Mouse (Mus musculus) intestine, embryonic 15.5 days (tissue): ENCODE measurements around the gene Coq10b. TPM values are rescaled to one million over a fixed set of nuclear protein-coding genes. Genes with fewer than 3 reads are reported as not detected.
"Not testable (repeated sequence)": the region's sequence is repeated elsewhere in the genome, so short reads cannot be mapped to it uniquely, and the experiment has no call there.

ENCODE experiments used
- ATAC-seq: fragments of 200-750 bp; cut with Nextera tagmentation; 2 replicates; pipeline ENCODE4 v1.8.0; 2017; ENCODE audit warnings: moderate TSS enrichment, moderate library complexity
- H3K27ac ChIP-seq: fragments of 300-500 bp; sonication (generic); 2 replicates; pipeline ENCODE4 v1.5.1; 2015; ENCODE audit warnings: mild to moderate bottlenecking, inconsistent platforms
- H3K27me3 ChIP-seq: fragments of 300-500 bp; sonication (generic); replicated peaks from 2 replicates; pipeline ENCODE4 v1.6.1; 2015; ENCODE audit warnings: inconsistent platforms
- H3K36me3 ChIP-seq: fragments of 300-500 bp; sonication (generic); 2 replicates; pipeline ENCODE4 v1.6.1; 2015; ENCODE audit warnings: inconsistent platforms
- H3K4me1 ChIP-seq: fragments of 300-500 bp; sonication (generic); replicated peaks from 2 replicates; pipeline ENCODE4 v1.6.1; 2015; ENCODE audit warnings: inconsistent platforms
- H3K4me2 ChIP-seq: fragments of 300-500 bp; sonication (generic); replicated peaks from 2 replicates; pipeline ENCODE4 v1.6.1; 2015; ENCODE audit warnings: mild to moderate bottlenecking, inconsistent platforms
- H3K4me3 ChIP-seq: fragments of 300-500 bp; sonication (generic); replicated peaks from 2 replicates; pipeline ENCODE4 v1.5.1; 2015; ENCODE audit warnings: inconsistent platforms
- H3K9ac ChIP-seq: fragments of 300-500 bp; sonication (generic); 2 replicates; pipeline ENCODE4 v1.6.1; 2015; ENCODE audit warnings: inconsistent platforms
- H3K9me3 ChIP-seq: fragments of 300-500 bp; sonication (generic); 2 replicates; pipeline ENCODE4 v1.6.1; 2016; ENCODE audit warnings: inconsistent platforms
- WGBS: fragments of 180-500 bp; shearing (Covaris S2); methylation state at CpG from one replicate; pipeline ENCODE4 v1.1.7; 2015; 5-methylcytosine and 5-hydroxymethylcytosine counted together
- polyA plus RNA-seq: library from polyadenylated mRNA; unstranded; fragments of >200 nt; fragmentation: Nextera tagmentation; extraction: Ambion mirVana; gene quantifications from 2 replicates; pipeline ENCODE4 v1.2.1, GENCODE M21; 2015

The Coq10b gene
- polyA plus RNA-seq, 1 experiment from 2014 or later = 17.8 TPM

DNA sequence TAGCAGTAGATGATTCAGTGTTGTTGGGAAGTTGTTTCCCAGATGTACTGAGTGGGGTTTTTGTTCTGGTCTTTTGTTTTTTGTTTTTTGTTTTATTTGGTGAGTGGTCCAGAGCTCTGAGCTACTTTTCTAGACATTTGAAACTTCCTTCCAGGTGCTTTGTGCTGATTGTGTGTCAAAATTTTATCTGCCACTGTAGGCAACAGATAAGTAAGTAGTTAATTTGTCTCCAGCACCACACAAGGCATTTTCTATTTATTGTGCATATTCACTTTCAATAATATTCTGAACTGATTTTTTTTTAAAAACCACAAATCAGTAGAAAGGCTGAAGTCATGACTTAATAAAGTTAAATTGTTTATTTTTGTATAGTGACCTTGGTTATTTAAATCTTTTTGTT, 19.8 kb downstream of the Coq10b start:
- H3K9ac ChIP-seq, H3K4me1 ChIP-seq: not testable (repeated sequence)

GRCm38 (mm10) chr1:55074757-55075156, 22.2 kb downstream of the Coq10b start:
- Histone ChIP-seq H3K9ac (no peak overlapping the region), H3K27me3 (no peaks in the 10 kb centered on the region), H3K9me3 (no peaks in the 10 kb centered on the region), H3K36me3 (peaks cover 9% of the 10 kb centered on the region; the same call in 1 of the 2 replicates), H3K4me2 (no peak overlapping the region), H3K27ac (no peak overlapping the region), H3K4me1 (no peaks in the 10 kb centered on the region), H3K4me3 (no peak overlapping the region)
- ATAC-seq = peak; percentile 32; the same call in 1 of the 2 replicates
- WGBS = 40% methylated on average over 2 of the region's 2 CpGs

More for the DNA sequence above, 19.8 kb downstream of the Coq10b start:
- H3K4me3 ChIP-seq, H3K27me3 ChIP-seq, H3K27ac ChIP-seq, H3K36me3 ChIP-seq, H3K9me3 ChIP-seq, ATAC-seq, H3K4me2 ChIP-seq: not testable (repeated sequence)

DNA sequence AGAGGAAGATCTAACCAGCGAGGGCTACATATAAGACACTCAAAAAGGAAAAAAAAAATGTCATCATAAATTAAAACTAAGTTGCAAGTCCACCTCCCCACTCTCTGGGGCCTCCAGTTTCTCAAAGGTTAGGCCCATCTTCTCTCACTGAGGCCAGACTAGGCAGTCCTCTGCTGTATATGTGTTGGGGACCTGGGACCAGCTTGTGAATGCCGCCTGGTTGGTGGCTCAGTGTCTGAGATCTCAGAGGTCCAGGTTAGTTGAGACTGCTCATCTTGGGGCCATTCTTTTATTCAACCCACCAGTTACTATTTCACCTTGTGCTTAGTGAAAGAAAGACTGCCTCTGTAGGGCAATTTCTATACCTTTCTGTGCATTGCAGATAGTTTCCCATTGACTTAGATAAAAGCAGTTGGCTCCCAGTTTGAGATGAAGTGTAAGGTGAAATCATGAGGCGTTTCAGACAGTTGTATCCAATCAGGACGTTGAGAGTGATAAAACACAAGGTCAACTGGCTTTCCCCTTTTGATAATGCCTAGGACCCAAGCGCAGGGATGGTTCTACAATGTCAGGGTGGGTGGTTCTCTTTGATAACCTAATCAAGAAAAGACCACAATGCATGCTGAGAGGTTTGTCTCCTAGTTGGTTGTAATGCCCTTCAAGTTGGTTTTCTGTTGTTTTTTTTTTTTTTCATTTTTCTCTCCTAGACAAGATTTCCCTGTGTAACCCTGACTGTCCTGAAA, 23.3 kb downstream of the Coq10b start:
- Histone ChIP-seq H3K27me3 (no peaks in the 10 kb centered on the region), H3K9ac (no peak overlapping the region), H3K4me3 (no peak overlapping the region), H3K27ac (no peak overlapping the region), H3K36me3 (peaks cover 12% of the 10 kb centered on the region; the same call in 1 of the 2 replicates), H3K9me3 (no peaks in the 10 kb centered on the region), H3K4me1 (no peaks in the 10 kb centered on the region), H3K4me2 (no peak overlapping the region)
- WGBS = 66% methylated on average over 5 of the region's 5 CpGs
- ATAC-seq = peak; percentile 34; the same call in 1 of the 2 replicates

DNA sequence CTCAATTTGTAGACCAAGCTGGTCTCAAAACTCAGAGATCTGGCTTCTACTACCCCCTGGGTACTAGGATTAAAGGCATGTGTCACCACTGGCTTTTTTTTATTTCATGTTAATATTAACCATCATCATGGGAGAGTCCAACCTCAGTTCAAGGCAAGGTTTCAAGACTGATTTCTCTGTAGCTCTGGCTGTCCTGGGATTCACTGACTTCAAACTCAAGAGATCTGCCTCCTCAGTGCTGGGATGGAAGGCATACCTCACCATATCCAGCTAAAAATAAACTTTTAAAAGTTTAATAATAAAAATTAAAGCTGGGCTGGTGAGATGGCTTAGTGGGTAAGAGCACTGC, 23.8 kb downstream of the Coq10b start:
- peaks cover 14% of the 10 kb centered on the region; the same call in 1 of the 2 replicates for H3K36me3 ChIP-seq
- H3K27ac ChIP-seq = no peak overlapping the region
- no peaks in the 10 kb centered on the region for H3K27me3 ChIP-seq
- H3K4me2 ChIP-seq = no peak overlapping the region
- no peak overlapping the region for H3K9ac ChIP-seq
- H3K4me3 ChIP-seq = no peak overlapping the region
- no peaks in the 10 kb centered on the region for H3K9me3 ChIP-seq
- no peaks in the 10 kb centered on the region for H3K4me1 ChIP-seq
- ATAC-seq = no peak; the same call in 1 of the 2 replicates

DNA sequence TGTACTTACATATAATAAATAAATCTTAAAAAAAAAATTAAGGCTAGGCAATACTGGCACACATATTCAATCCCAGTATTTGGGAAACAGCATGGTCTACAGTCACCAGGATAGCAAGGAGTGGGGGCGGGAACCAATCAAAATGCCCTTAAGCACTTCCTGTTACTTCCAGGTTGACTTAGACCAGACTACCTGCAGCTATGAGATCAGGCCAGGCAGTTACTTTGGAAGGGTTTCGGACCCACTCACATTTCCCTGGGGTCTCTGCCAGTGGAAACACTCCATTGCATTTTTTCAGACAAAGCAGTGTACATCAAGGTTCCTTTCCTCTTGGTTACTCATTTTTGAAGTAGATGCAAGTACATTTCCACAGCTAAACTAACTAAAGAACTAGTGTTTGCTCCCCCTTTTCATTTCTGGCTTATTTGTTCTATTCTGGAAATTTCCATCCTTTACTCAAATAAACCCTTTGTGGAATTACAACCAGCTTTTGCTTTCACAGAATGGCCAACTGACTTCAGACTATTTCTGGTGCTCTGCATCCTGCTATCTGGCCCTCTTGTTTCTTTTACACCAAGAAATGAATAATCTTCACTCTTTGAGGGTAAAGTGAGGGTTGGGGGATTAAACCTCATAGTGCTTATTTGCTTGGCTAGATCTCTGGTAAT, 24.4 kb downstream of the Coq10b start:
- no peaks in the 10 kb centered on the region for H3K9me3 ChIP-seq
- H3K27ac ChIP-seq = no peak overlapping the region
- H3K27me3 ChIP-seq = no peaks in the 10 kb centered on the region
- H3K9ac ChIP-seq = no peak overlapping the region
- WGBS = 91% methylated on average over 2 of the region's 2 CpGs
- H3K36me3 ChIP-seq = peaks cover 15% of the 10 kb centered on the region; the same call in 1 of the 2 replicates
- H3K4me2 ChIP-seq = no peak overlapping the region
- no peak overlapping the region for H3K4me3 ChIP-seq
- no peaks in the 10 kb centered on the region for H3K4me1 ChIP-seq
- ATAC-seq = peak; percentile 64

- H3K4me1 ChIP-seq = no peaks in the 10 kb centered on the region
- peaks cover 35% of the 10 kb centered on the region for H3K36me3 ChIP-seq
Observed at GRCm38 (mm10) chr1:55079677-55080076, 27.1 kb downstream of the Coq10b start.

GRCm38 (mm10) chr1:55082106-55082505, 29.5 kb downstream of the Coq10b start:
- H3K4me1 ChIP-seq = no peaks in the 10 kb centered on the region
- H3K27ac ChIP-seq = no peak overlapping the region
- WGBS = 64% methylated on average over 1 of the region's 1 CpGs
- no peak for ATAC-seq
- H3K9ac ChIP-seq = no peak overlapping the region
- no peaks in the 10 kb centered on the region for H3K9me3 ChIP-seq
- H3K36me3 ChIP-seq = peaks cover 35% of the 10 kb centered on the region
- no peak overlapping the region for H3K4me3 ChIP-seq
- H3K4me2 ChIP-seq = no peak overlapping the region
- no peaks in the 10 kb centered on the region for H3K27me3 ChIP-seq

More at GRCm38 (mm10) chr1:55079677-55080076, 27.1 kb downstream of the Coq10b start:
- Histone ChIP-seq H3K4me3 (no peak overlapping the region), H3K27me3 (no peaks in the 10 kb centered on the region), H3K9ac (no peak overlapping the region), H3K27ac (no peak overlapping the region), H3K4me2 (no peak overlapping the region), H3K9me3 (no peaks in the 10 kb centered on the region)
- ATAC-seq = no peak
- WGBS = 96% methylated on average over 4 of the region's 4 CpGs

DNA sequence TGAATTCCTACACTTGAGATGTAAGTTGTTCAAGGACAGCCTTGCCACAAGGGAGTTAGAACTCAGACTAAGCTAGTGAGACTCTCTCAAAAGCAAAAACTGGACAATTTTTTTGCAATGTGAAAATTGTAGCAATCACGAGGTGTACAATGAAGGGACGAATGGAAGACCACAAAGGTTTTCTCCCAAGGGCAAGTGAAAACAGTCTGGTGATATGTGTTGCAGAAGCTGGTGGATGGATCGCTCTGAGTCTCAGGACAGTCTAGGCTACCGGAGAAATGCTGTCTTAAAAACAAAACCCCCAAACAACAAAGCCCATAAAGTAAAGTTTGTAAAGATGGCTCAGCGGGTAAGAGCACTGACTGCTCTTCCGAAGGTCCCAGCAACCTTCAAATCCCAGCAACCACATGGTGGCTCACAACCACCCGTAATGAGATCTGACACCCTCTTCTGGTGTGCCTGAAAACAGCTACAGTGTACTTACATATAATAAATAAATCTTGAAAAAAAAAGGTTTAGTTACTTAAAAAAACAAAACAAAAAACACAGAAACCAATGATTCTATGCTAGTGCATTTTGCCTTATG, 33.3 kb downstream of the Coq10b start:
- Histone ChIP-seq H3K4me2 (peak overlapping the region; percentile 77), H3K27ac (no peak overlapping the region), H3K4me1 (peaks cover 4% of the 10 kb centered on the region; the same call in 1 of the 2 replicates), H3K9ac (no peak overlapping the region), H3K4me3 (peak overlapping the region; percentile 94), H3K36me3 (peaks cover 23% of the 10 kb centered on the region), H3K27me3 (no peaks in the 10 kb centered on the region), H3K9me3 (no peaks in the 10 kb centered on the region)
- WGBS = 46% methylated on average over 7 of the region's 7 CpGs
- no peak for ATAC-seq

DNA sequence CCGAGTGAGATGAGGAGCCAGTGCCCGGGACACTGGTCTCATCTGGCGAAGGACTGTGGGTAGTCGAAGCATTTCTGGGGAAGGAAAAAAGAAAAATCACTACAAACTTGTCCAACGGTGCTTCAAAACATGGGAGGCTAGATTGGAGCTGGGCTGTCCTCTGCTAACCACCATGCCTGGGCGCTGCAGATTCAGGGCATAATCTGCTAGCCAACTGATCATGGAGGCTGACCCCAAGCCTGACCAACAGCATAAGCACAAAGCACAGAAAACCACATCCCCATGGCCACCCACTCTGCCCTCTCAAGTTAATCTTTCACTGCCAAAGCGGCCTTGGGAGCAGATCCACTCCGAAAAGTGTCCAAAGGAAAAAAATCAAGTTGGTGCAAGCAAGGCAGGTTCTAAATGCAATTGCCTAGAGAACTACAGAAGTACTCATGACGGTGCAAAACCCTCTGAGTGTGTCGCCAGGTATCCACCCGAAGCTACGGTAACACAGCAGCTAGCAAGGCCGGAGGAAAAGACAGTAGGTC, 34.4 kb downstream of the Coq10b start:
- peaks cover 20% of the 10 kb centered on the region for H3K36me3 ChIP-seq
- H3K9ac ChIP-seq = peak overlapping the region; percentile 99
- WGBS = under 1% methylated on average over 13 of the region's 13 CpGs
- no peaks in the 10 kb centered on the region for H3K9me3 ChIP-seq
- H3K4me1 ChIP-seq = peaks cover 4% of the 10 kb centered on the region; the same call in 1 of the 2 replicates
- no peaks in the 10 kb centered on the region for H3K27me3 ChIP-seq
- peak overlapping the region; percentile 94 for H3K4me3 ChIP-seq
- ATAC-seq = no peak
- H3K27ac ChIP-seq = peak overlapping the region; percentile 96; the same call in 1 of the 2 replicates
- H3K4me2 ChIP-seq = peak overlapping the region; percentile 77

DNA sequence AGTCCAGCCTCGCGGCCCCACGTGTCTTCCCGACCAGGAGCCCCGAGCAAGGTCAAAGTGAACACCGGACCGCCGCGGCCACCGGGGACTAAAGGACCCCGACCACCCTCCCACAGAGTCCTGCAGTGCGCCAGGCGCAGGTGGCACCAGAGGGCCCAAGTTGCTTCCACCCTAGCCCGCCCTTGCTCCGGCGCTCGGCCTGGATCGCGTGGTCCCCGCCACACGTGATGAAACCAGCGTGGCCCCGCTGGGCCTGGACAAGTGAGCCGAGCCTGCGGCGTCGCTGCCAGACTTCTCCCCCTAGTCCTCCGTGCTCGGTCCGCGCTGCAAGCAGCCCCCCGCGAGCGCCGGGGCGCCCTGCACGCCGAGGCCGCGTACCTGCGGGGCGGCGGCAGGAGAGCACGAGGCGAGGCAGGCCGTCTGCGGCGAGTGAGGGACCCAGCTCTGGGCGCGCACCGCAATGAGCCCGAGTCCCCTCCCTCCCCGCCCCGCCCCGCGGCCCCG, 34.9 kb downstream of the Coq10b start:
- peaks cover 15% of the 10 kb centered on the region for H3K36me3 ChIP-seq
- H3K9me3 ChIP-seq = no peaks in the 10 kb centered on the region
- H3K9ac ChIP-seq = peak overlapping the region; percentile 99
- H3K4me3 ChIP-seq = peak overlapping the region; percentile 94
- H3K4me2 ChIP-seq = peak overlapping the region; percentile 77
- peak; percentile 88 for ATAC-seq
- peaks cover 4% of the 10 kb centered on the region; the same call in 1 of the 2 replicates for H3K4me1 ChIP-seq
- H3K27me3 ChIP-seq = no peaks in the 10 kb centered on the region
- H3K27ac ChIP-seq = peak overlapping the region; percentile 96
- under 1% methylated on average over 51 of the region's 57 CpGs for WGBS

GRCm38 (mm10) chr1:55087932-55088610, 35.5 kb downstream of the Coq10b start, which contains the start of the genes Hspe1 and Hspd1:
Gene Hspe1, plus strand, starts transcription at chr1:55088132.
Gene Hspd1, minus strand, starts transcription at chr1:55088243.
- no peaks in the 10 kb centered on the region for H3K9me3 ChIP-seq
- peaks cover 4% of the 10 kb centered on the region; the same call in 1 of the 2 replicates for H3K4me1 ChIP-seq
- peak within 1 kb of the TSS; percentile 96 for H3K27ac ChIP-seq
- no peaks in the 10 kb centered on the region for H3K27me3 ChIP-seq
- peak within 1 kb of the TSS; percentile 94 for H3K4me3 ChIP-seq
- peak; percentile 93 for ATAC-seq
- peak within 1 kb of the TSS; percentile 99 for H3K9ac ChIP-seq
- H3K4me2 ChIP-seq = peak within 1 kb of the TSS; percentile 77
- under 1% methylated on average over 68 of the region's 76 CpGs for whole genome bisulfite sequencing
- H3K36me3 ChIP-seq = peaks cover 11% of the 10 kb centered on the region
